Mouse (Mus musculus) adrenal gland, postnatal 25 days (tissue): ENCODE measurements around the gene Psmd4. TPM values are rescaled to one million over a fixed set of nuclear protein-coding genes. Genes with fewer than 3 reads are reported as not detected.
"Not testable (repeated sequence)": the region's sequence is repeated elsewhere in the genome, so short reads cannot be mapped to it uniquely, and the experiment has no call there.

ENCODE experiments used
- DNase-seq: peaks from one replicate; pipeline ENCODE4 v3.0.0; 2021; ENCODE audit warnings: mixed read lengths
- long read RNA-seq: library from polyadenylated mRNA; stranded (forward); transcript quantifications from one replicate; pipeline ENCODE4 v2.0.0, GENCODE M21; 2021
- total RNA-seq: library from RNA; stranded (reverse); gene quantifications from 2 replicates; pipeline ENCODE4 v1.2.3, GENCODE M21; 2021

Psmd4 gene
- total RNA-seq, result 261 and 282 TPM in 2 replicates
- long read RNA-seq, transcript Psmd4-202 (10 exons, 1,332 nt), result major isoform, 175 of 371 reads
- long read RNA-seq, transcript Psmd4-201 (10 exons, 1,276 nt), result minor isoform, 137 of 371 reads
- long read RNA-seq, partial matches to known transcripts, result 23 of 371 reads
- long read RNA-seq, other reads (novel, unspliced or antisense), result 35 of 371 reads

DNA sequence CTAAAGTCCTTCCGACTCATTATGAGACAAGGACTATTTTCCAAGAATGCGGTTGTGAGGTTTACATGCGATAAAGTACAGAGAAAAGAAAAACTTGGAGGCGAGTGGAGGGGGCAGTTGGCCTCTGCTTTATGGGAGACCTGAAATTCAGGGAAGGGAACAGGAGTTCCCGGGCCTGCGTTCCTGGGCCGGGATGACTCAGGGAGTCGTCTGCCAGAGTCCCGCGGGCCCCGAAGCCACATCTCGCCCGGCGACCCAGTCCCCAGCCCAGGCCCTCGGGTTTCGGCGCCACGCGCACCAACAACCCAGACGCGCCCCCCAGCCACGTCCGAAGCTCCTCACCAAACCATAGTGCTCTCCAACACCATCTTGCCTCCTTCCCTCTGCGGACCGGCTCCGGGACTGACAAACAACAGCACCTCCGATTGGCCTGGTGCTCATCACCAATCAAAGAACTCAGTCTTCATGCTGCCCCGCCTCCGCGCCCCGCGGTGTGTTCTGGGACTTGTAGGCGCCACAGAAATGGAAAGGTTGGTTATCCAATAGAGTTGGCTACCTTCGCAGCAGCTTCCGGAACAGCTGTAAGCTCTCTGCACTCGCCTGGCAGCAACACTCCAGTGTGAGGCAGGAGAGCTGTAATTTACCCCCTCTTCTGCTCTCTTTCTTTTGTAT is at the start of gene Psmd4:
Gene Psmd4 (minus strand): TSS at position 449 of the 672 bp plus-strand sequence.
- peak; percentile 96 for DNase-seq

DNA sequence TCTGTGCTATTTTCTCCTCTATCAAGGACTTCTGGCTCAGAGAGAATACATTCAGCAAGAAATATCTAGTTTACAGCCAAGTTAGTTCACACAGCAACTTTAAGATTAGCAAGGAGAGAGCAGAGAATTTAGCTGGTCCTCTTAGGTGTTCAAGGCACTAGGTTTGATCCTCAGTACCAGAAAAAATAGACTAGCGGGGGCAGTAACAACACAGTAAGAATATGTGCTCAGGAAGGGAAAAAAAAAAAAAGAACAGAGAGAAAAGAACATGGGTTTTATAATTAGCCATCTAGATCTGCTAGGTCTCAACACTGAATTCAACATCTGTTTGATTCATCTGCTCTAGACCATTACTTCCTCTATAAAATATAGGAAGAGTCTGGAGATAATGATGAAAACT is 45.7 kb upstream of the Psmd4 start:
- no peak for DNase-seq

DNA sequence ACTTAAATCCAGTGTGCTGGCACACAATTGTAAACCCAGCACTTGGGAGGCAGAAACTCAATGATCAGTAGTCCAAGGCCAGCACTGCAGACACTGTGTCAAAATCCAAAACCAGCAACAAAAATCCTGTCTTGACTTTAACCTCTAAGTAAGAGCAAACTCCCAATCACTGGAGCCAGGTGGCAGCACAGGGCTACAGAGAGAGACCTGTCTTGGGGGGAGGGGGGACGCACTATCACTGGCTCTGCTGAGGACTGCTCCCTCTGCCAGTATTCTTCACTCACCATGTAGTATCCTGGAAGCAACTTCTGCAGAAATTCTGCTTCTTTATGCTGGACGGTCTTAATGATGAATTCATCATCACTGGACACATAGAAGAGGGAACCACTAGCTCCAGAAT is 29.2 kb upstream of the Psmd4 start:
- DNase-seq, result no peak

DNA sequence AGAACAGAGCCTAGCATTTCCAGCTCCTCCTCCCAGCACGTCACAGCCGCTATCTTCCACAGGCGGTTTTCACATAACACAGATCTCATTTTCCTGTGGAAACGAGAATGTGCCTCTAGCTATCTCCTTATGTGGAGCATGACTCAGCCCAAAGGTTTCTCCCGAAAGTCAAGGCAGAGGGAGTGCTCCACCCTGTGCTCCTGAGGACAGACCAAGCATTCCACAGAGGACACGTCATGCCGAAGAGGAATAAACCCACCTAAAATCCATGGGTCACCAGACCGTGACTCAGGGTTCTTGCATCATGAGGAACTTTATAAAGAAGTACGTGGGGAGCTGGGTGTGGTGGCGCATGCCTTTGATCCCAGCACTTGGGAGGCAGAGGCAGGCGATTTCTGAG is 24.2 kb upstream of the Psmd4 start:
- peak; percentile 43 for DNase-seq

DNA sequence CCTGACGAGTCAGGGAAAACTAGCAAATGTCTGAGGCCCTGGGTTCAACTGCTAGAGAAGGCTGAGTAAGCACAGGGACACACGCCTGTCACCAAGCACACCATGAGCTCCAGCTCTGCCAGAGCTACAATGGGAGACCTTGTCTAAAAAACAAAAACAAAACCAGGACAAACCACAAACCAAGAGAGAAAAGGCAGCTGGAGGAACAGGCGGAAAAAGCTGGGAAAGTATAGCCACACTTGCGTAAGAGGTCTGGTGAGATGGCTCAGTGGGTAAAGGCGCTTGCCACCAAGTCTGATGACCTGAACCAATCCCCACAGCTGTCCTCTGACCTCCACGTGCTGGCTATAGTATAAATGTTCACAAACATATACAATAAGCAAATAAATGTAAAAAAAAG is 23.7 kb upstream of the Psmd4 start:
- no peak for DNase-seq

DNA sequence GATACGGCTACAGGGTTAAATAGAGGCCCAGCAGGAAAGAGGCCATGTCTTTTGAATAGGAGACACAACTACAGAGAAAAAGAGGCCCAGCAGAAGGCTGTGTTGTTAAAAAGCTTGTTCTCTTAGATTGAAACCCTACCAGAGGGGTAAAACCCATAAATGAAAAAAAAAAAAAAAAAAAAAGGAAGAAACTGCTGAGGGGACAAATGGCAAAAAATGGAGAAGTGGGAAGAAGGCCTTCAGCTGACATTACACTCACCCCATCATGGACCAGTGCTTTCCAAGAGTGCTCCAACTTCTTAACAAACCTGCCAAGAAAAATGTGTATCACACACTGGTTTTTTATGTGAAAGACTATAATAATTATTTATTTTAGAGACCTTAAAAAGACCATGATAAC is 23.1 kb upstream of the Psmd4 start:
- no peak for DNase-seq

DNA sequence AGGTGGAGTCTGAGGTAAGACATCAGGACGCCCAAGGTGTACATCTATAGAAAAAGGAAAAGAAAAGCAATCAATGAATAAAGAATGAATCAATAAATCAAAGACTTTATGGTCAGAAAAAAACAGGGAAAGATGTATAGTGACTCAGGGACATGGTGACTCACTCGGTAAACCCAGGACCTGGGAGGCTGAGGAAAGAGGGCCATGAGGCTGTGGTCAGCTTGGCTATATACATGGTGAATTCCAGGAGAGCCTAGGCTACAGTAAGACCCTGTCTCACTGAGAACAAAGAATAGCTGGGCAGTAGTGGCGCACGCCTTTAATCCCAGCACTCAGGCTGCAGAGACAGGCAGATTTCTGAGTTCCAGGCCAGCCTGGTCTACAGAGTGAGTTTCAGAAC is 21.3 kb upstream of the Psmd4 start:
- no peak for DNase-seq

DNA sequence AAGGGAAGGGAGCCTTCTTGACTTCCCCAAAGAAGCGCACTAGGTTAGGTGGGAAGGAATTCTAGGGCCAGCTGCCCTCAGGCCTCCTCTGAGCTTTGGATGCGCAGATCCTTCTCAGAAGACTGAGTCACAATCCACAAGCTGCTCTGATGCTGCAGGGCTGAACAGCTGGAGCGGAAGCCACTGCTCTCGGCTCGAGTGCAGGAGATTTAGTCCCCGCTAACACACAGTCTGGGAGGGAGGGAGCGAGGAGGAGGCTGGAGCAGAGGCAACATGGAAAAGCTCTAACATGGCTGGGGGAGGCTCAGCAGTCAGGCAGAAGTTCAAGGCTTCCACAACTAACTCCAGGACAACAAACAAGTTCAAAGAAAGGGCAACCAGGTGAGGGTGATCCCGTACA is 15.7 kb upstream of the Psmd4 start:
- no peak for DNase-seq

DNA sequence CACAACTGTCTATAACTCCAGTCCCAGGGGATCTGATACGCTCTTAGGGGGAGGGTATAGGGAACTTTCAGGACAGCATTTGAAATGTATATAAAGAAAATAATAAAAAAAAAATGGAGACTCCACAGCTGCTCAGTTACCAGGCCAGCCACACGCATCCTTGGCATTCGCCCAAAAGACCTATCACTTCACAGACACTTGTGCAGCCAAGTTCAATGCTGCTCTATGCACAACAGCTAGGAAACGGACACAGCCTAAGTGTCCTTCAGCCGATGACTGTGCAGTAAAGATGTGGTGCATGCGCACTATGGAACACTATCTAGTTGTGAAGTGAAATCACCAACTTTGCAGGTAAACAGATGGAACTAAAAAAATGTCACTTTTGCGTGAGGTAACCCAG is 13.9 kb upstream of the Psmd4 start:
- no peak for DNase-seq

DNA sequence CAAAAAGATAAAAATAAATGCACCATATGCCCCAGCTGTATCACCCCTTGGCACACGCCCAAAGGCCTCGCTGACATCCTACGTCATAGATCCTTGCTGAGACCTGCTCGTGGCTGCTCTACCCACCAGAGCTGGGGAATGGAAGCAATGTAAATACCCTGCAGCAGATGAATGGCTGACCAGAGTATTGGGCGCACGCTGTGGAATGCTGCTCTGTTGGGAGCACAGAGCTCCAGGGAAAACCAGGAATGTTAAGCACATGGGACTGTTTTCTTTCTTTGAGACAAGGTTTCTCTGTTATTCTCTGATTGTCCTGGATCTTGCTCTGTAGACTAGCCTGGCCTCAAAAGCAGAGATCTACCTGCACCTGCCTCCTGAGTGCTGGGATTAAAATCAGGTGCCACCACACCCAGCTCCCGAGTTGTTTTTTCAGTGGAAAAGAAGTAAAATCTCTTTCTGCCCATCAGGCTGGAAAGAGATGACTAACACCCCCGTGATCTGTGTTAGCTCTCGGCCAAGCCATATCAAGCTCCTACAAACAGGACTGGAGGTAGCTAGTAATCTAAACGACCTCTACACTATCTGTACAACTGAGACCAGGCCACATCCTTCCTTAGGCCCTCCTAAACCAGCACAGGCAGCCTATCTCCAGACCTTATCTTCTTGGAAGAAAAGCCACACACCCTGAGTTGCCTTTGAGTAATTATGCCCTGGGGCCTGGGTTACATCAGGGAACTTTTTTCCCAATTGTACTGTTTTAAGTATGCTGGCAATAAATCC is 12.3 kb upstream of the Psmd4 start:
- DNase-seq, result peak; percentile 56

DNA sequence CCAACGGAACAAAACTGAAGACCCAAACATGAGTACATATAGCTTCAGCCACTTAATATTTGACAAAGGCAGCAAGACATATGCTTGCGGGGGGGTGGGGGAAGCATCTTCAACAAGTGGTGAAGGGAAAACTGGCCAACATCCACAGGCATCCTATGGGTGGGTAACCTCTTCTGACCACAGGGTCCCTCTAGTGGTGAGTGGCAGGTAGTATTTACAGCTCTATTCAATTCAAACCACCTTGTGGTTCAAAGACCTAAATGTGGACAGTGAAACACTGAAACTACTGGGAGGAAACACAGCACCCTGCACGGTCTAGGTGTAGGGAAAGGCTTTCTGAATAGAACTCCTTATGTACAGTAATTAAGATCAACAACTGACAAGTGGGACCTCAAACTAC is 11.3 kb upstream of the Psmd4 start:
- no peak for DNase-seq

DNA sequence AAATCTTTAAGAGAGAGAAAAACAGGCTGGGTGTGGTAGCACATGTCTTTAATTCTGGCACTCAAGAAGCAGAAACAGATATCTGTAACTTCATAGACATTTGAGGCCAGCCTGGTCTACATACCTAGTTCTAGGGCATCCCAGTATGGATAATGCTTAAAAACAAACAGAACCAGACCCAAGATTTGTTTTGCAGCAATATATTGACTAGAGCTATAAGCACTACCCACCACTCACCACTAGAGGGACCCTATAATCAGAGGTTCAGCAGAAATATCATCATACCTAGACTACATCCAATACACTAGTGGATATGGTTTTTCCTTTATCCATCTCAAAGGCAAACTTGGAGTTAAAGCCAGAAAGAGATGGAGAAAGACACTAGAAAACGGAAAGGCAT is 10.5 kb upstream of the Psmd4 start:
- DNase-seq, result no peak

DNA sequence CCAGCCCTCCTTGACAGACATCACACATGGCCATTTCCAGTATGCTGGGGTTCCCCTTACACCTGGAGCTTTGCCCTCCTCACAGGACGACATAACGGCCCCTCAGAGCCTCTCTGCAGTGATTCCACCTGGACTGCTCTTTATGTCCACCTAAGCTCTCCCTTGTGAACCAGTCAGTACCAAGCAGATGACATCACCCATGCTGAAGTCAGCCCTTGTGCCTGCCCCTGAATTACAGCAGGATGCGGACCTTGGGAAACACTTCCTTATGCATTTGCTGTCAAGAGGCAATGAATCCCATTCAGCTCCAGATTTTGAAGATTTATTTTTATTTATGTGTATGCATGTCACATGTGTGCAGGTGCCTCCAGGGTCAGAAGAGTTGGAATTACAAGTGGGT is 5.5 kb upstream of the Psmd4 start:
- peak; percentile 53 for DNase-seq

DNA sequence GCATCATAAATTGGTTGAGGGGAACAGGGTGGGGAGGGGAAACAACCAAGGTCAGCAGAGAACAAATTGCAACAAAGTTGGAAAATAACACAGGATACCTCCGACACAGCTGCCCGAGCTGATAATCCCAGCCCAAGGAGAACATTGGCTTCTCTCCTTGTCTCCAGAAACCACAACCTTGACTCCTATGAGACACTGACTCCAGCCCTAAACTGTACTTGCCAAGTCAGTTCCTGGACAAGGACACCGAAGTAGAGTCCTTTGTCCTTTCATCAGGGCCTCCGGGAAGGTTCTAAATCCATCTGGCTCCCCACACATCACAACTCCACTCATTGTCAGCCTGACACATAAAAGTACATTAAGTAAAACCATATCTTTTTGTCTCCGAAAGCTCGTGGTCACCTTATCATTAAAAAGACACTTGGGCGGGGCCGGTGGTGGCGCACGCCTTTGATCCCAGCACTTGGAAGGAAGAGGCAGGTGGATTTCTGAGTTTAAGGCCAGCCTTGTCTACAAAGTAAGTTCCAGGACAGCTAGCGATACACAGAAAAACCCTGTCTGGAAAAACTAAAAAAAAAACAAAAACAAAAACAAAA is 4.1 kb upstream of the Psmd4 start:
- no peak for DNase-seq

DNA sequence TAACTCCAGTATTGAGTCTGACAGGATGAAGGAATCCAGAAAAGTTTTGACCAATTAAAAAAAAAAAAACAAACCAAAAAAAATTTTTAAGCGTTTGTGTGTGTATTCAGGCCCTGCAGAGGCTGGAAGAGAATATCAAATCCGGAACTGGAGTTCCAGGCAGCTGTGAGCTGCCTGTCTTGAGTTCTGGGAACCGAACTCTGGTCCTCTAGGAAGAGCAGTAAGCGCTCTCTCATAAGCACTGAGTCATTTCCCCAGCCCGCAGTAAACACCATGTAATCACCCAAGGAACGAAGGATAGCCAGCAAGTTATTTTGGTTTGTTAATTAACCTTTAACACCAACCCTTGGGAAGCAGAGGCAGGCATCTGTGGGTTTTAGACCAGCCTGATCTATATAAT is 837 bp upstream of the Psmd4 start:
- DNase-seq, result no peak

DNA sequence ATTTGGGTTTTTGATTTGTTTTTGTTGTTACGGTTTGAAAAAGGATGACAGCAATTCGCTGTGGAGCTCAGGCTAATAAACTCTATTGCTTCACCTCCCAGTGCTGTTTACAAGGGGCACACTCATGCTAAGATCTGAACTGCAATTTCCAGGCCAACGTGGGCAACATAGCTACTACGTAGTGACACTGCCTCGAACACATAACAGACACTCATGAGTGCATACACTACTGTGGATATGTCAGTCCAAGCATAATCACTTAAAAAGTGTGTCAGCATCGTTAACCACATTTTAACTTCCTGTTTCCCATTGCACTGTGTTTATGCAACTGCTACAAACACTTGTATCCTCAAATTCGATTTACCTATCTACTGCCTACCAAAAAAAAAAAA is 420 bp upstream of the Psmd4 start:
- DNase-seq, result no peak

DNA sequence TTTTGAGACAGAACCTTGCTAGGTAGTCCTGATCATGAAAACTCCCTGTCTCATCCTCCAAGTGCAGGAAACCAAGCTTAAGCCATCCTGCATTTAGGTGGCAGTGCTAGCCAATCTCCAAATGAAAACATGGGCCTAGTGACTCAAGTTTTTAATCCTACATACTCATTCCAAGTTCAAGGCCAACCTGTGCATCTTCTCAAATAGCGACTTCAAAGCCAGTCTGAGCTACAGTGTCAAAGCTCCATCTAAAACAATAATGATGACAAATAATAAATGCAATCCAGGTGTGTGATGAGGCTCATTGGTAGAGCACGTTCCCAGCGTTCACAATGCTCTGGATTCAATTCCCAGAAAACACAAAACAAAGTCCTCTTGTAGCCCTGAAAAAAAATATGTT is 789 bp downstream of the Psmd4 start:
- no peak for DNase-seq

DNA sequence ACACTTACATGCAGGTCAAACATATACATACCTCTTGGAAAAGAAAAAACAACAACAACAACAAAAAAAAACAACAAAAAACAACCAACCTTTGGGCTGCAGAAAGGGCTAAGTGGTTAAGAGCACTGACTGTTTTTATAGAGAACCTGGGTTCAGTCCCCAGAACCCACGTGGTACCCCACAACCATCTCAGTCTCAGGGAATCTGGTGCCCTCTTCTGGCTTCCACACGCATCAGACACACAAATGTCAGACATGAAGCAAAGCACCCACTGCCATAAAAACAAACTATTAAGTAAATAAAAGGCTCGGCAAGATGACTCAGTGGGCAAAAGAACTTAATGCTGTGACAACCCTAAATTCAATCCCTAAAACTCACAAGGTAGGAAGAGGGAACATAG is 12.5 kb downstream of the Psmd4 start:
- no peak for DNase-seq

DNA sequence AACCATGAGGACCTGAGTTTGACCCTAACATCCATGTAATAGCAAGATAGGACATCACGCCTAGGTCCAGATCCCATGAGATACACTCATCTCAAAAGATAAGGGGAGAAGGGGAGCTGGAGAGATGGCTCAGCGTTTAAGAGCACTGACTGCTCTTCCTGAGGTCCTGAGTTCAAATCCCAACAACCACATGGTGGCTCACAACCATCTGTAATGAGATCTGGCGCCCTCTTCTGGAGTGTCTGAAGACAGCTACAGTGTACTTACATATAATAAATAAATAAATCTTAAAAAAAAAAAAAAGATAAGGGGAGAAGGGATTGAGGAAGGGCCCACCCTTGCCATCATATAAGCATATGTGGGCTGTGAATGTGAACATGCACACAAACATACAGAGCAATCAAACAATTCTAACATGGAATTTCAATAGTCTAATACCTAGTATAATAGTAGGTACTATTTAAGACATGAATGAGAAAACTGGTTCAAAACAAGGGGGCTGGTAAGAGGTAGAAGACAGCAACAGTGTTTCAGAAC is 13.1 kb downstream of the Psmd4 start:
- not testable (repeated sequence) for DNase-seq

DNA sequence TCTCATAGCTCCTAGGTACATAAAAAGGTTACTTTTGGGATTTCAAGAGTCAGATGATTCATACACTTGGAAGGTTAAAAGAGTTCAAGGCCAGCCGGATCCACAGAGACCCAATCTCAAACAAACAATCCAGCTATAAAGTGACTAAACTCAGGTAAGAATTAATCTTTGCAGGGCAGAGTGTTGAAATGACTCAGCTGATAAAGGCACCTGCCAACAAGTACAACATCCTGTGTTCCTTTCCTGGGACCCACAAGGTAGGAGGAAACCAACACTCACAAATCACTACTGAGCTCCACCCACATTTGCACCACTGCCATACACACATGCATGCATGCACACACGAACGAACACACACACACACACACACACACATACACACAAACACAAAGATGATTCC is 13.8 kb downstream of the Psmd4 start:
- no peak for DNase-seq

DNA sequence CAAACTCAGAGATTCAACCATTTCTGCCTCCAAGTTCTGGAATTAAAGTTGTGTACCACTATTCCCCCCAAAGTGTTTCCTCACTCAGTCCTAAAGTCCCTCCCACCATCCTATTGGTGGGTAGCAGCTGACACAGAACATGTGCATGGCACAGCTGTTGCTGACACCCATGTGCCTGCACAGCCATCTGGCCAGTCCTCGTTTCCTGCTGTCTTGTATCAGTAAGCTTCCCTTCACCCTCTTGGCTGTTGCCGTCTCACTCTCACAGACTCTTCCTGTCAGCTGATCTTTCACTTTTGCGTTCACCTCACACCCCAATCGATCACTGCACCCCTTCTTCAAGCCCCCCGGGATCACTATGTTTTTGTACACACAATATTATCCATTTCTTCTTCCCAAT is 14.7 kb downstream of the Psmd4 start:
- DNase-seq, result no peak

DNA sequence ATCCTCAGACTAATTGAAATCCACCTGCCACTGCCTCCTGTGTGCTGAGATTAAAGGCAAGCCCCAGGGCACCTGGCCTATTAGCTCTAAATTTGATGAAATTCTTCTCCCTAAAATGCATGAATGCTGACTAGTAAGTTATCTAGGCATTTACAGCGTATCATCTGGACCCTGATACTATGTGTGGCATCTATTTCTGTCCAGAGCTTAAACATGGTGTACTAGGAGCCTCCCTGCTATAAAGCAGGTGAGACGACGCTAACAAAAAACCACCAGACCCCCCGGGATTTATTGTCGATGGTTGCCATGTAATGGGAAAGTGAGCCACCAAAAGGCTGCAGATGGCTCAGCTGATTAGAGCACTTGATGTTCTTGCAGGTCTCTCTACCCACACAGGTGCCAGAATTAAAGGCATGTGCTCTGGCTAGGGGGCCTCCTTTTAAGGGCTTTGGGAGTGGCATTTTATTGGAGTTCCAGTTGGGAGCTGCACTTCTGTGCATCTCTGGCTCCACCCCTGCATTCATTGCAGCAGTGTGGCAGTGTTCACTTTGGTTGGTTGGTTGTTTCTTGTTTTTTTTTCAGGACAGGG is 15.3 kb downstream of the Psmd4 start:
- DNase-seq, result no peak

DNA sequence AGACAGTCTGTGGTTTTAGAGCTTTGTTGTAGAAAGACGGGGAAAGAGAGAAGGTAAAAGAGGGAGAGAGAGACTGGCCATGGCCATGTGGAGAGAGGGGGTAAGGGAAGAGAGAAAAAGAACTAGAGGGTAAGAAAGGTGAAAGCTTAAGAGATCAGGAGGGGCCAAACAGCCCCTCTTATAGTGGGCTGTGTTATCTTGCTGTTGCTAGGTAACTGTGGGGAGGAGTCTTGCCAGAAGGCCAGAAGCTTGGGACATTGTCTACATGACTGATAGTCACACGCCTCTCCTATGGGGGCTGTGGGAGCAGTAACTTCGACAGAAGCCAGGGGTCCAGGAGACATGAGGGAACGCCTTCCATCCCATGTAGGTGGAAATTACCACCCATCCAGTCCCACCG is 17.2 kb downstream of the Psmd4 start:
- DNase-seq, result no peak
